Mouse (Mus musculus) spleen, postnatal 4 days (tissue): ENCODE data around the gene Galc.
"Not testable (repeated sequence)": the region's sequence is repeated elsewhere in the genome, so short reads cannot be mapped to it uniquely, and the experiment has no call there.

ENCODE experiments used
- DNase-seq, 2 experiments: peaks; one replicate each; pipeline ENCODE4 v3.0.0; 2022; ENCODE audit warnings: low spot score in 2 of 2

The Galc gene

DNA sequence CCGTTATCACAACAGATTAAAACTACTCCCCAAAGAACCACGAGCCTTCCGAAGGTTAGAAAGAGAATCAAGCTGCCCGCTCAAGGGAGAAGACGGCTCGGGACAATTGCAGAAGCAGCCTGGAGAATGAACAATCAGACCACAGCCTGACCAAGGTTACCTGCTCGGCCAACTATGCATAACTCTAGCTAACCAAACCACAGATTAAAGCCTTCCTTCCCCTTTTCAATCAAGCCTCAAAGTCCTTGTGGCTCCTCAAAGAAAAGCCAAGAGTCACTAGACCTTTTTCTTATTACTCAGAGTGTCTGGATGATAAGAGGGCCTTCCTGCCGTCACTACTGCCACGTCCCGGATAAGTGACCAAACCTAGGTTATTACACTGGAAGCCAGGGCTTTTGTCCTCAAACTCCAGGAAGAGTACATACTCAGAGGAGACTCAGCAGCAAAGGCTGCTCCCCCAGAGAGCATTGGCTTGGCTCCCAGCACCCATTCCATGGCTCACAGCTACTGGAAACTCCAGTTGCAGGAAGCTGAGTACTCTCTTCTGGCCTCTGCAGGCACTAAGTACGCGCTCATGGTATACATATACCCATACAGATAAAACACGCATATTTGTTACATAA is 3.8 kb downstream of the Galc start:
- DNase-seq = no peak

DNA sequence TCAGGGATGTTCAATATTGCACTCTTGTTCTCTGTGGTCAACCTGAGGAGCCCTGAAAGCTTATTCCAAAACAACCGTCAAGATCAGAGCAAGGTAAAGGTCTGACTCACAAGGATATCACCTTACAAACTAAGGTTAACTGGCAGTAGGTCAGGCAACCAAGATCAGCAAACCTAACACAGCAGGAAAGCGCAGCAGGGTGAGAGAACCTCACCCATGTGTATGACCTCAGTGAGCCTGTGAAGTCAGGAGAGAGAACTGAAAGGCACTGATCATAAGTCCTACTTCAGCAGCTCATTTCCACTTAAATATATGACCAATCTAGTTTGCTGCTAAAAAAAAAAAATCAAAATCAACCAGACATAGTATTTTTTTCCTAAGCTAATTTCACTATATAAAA is 6.8 kb downstream of the Galc start:
- no peak for DNase-seq

GRCm38 (mm10) chr12:98250327-98250726 is 8.9 kb downstream of the Galc start:
- DNase-seq = no peak

- DNase-seq = no peak
These were observed 9.6 kb downstream of the Galc start for GRCm38 (mm10) chr12:98249671-98250070.

- DNase-seq = no peak
These were observed 12.4 kb downstream of the Galc start for GRCm38 (mm10) chr12:98246835-98247234.

DNA sequence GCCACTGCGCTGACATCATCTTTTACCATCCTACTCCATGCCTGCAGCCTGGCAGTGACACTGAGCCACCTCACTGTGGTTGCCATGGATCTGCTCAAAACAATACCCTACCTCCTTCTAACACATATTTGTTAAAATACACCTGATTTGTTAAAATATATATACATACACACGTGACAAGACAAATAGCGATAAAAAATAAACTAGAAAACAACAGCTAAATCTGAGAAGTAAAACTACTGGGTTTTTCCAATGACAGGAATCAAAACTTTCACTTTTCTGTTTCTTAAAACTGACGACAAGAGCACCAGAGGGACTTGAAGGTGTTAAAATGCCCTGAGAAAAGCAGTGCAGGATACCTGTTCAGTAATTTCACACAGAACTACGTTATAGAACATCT is 14.4 kb downstream of the Galc start:
- DNase-seq = no peak

- no peak for DNase-seq
These were observed 15.1 kb downstream of the Galc start for GRCm38 (mm10) chr12:98244161-98244560.

DNA sequence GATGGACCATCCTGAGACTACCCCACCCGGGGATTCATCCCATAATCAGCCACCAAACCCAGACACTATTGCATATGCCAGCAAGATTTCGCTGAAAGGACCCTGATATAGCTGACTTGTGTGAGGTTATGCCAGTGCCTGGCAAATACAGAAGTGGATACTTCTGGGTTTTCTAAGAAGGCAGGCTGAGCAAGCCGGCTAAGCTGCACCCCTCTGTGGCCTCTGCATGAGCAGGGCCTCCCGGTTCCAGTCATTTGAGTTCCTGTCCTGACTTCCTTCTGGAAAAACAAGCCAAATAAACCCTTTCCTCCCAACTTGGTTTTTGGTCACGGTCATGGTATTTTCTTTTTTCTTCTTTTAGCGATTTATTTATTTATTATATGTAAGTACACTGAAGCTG is 20.8 kb downstream of the Galc start:
- DNase-seq = not testable (repeated sequence)

GRCm38 (mm10) chr12:98227037-98227436 is 32.2 kb downstream of the Galc start:
- DNase-seq = no peak

DNA sequence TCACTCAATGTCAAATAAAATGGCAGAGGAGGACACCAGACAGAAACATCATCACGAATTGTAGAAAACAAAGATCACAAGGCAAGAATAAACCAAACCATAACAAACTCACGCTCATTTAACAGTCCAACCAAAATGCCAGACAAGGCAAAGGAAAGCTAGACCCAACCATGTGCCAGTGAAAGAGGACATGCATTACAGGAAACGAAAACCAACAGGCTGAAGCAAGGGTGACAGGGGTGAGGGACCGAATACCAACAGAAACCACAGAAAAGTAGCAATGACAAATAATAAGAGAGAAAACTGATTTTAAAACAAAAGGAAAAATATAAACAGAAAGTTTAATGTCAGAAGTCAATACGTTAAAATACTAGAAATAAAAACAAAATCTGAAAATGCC is 36.0 kb downstream of the Galc start:
- no peak for DNase-seq

DNA sequence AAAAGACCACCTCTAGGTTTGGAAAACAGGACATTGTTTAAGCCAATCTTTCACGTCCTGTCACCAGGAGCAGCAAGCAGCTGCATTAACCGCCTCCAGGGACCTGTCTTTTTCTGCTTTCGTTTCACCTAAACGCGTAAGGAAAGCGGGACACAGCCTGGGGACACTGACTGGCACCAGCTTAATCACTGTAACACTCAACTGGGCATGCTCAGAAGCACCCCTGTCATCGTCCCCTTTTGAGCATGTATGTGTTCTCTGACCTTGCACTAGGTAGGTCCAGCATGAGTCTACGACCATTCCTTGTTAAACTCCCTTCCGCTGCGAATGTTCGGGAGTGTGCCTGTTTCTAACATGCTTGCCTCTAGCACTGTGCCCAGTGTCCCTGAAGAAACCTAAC is 42.8 kb downstream of the Galc start:
- no peak for DNase-seq

- no peak for DNase-seq
These were observed 43.7 kb downstream of the Galc start for GRCm38 (mm10) chr12:98215512-98215911.

- no peak for DNase-seq
These were observed 45.1 kb downstream of the Galc start for GRCm38 (mm10) chr12:98214191-98214590.

- DNase-seq = no peak
These were observed 45.5 kb downstream of the Galc start for GRCm38 (mm10) chr12:98213791-98214190.

DNA sequence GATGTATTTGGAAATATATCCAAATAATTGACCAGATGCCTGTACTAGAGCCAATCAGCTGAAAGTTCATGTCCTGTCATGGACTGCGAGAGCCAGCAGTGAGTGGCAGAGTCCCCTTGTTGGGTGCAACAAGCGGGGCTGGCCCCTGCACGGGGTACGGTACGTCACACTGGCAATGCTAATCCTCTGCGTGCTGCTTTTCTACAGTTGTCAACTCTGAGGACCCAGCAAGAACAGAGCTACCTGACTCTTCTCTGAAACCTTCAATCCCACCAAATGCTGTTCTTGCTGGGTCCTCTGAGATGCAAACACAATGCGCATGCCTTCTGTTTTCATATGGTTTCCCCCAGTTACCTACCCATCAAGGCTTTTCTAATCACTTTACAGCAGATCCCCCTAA is 45.9 kb downstream of the Galc start:
- no peak for DNase-seq

DNA sequence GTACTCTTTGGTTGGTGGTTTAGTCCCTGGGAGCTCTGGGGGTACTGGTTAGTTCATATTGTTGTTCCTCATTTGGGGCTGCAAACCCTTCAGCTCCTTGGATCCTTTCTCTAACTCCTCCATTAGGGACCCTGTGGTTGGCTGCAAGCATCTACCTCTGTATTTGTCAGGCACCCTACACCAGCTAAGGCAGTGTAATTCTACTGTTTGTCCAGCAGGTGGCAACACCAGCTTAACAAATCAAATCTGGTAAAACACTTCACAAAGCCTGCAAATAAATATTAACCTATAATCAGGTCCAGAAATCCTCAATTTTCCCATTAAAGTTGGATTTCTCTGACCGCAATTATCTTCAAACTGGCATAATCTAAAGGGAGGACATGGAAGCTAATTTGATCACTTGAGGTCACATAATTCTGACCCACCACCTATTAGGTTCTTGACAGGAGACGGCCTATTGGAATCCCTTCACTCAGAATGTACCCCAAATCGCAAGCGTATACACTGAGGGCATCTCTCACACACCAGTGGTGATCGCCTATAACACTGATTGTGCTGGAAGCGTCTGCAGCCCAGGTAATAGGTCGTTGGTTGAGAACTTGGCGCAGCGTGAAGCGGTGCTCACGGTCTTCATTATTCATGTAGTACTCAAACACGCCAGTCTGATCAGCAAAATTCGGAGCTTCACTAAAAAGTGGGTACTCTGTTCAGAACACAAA is 46.6 kb downstream of the Galc start:
- DNase-seq = no peak

GRCm38 (mm10) chr12:98210495-98210894 is 48.8 kb downstream of the Galc start:
- DNase-seq = no peak

- no peak for DNase-seq
These were observed 51.2 kb downstream of the Galc start for GRCm38 (mm10) chr12:98208104-98208503.

- no peak for DNase-seq
These were observed 53.7 kb downstream of the Galc start for GRCm38 (mm10) chr12:98205450-98206051.

- DNase-seq = no peak
These were observed 61.9 kb downstream of the Galc start for GRCm38 (mm10) chr12:98197401-98197800.

GRCm38 (mm10) chr12:98190201-98190600 is 69.1 kb downstream of the Galc start:
- no peak for DNase-seq

DNA sequence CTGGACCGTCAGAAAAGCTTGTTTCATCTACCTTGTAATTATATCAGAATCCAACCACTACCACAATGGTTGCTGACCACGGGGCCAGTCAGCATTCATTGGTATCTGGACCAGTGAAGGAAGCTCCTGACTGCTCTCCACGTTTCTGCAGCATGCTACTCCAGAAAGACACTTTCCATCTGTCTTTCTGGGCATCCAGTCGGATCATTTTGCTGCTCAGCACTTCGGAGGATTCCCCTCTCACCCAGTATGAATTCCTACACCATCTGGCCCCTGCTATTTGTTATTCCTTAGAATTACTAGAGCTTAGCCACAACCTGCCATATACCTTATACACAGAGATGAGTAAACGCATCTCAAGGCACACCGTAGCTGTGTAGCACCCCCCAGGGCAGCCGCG is 70.2 kb downstream of the Galc start:
- DNase-seq = no peak

- DNase-seq = no peak
These were observed 71.9 kb downstream of the Galc start for GRCm38 (mm10) chr12:98187186-98187899.
